Mouse (Mus musculus) adrenal gland, postnatal 36 days (tissue): ENCODE measurements at regions not wholly inside any gene's neighbourhood (a gene's known extent, or its start where the extent isn't known, plus 50 kb on each side); places are given as distances from the start of the nearest gene placed in this dataset.
A peak's percentile ranks its signal among the peaks of the same experiment; 100 is the strongest.

Source experiments
- DNase-seq, 2 experiments: peaks; one replicate each; pipeline ENCODE4 v3.0.0; 2021; ENCODE audit warnings: mixed read lengths in 1 of 2

GRCm38 (mm10) chr19:32939692-32940091 is 182.4 kb downstream of the Pten start:
- peak in 1 of 2 experiments; percentile 9 for DNase-seq

DNA sequence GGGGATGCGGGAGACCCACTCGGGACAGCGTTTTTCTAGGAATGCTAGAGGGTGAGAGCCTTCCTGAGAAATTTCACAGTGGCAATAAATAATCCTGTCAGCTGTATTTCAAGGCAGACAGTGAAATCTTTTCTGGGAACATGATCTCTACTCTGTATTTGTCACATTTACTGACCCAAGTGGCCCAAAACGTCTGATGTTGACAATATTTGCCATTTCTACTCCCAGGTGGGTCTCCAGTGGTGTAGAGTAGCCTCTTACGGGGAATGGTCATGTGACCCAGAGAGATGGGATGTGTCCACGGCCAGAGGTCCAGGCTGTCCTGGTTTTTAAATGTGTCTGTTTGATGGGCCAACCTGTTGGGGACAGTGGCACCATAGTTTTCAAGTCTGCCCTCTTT is 183.5 kb downstream of the Pten start:
- no peak for DNase-seq

- no peak for DNase-seq
Measured at GRCm38 (mm10) chr19:32943594-32944230, 186.4 kb downstream of the Pten start.

- DNase-seq = peak in 1 of 2 experiments; percentile 18
Measured at GRCm38 (mm10) chr19:32947081-32947855, 190.0 kb downstream of the Pten start.

- DNase-seq = peak; percentile 28 to 32
Measured at GRCm38 (mm10) chr19:32950252-32950651, 193.0 kb downstream of the Pten start.

DNA sequence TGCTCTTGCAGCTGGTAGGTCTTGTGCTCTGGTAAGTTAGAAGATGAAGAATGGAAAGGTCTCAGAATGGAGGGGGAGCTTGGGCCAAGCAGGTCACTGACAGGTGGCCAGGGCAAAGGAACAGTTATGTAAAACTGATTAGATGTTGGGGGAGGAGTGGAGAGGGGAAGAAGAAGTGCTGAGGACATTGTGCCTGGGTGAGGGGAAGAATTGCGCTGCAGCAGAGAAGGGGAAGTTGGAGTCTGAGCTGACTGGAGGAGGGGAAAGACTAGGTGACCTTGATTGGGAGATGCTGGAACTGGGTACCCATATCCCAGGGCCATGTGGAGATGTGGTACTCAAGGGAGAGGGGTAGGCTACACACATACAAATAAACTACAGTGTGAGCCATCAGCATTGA is 193.5 kb downstream of the Pten start:
- DNase-seq = no peak

DNA sequence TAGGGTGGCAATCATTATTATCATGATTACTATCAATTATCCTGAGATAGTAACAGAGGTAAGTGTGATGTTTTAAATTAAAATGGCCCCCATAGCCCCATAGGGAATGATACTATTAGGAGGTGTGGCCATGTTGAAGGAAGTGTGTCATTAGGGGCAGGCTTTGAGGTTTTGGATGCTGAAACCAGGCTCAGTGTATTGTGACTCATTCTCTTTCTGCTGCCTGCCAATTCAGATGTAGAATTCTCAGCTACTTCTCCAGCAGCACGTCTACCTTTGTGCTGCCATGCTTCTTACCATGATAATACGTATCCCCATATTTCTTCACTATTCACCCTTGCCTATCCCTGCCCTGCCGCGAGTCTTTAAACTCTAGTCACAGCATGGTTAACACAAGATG is 195.1 kb downstream of the Pten start:
- DNase-seq = no peak

DNA sequence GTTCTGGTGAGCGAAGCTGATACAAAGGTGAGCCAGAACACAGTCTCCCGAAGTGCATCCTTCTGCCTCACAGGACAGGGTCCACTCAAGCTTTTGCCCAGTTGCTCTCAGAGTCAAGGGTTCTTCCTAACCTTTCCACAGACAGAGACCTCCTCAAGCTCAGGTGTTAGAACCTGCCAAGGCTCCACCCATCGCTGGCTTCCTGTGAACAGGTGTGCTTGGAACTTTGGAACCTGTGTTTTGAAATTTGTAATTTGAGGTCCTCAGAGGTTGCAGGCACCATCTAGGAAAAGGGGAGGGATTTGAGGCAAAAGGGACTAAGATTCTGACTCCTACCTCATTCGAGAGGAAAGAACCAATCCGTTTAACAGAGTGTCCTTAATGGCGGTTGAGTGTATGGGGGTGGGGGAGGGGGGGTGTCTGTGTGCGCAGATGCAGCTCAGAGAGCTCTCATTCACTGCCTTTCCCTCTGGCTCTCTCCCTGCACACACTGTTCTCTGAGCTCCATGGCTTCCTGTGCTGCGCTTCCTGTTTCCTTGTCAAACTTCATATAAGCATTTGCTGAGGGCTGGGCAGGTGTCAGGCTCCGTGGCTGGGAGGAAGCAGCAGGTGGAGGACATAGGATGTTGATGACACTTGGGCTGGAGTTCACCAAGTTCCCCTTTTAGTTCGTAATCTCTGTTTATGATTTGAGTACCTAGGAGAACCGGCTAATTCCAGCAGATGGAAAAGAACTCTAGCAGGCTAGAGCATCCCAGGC is 195.8 kb downstream of the Pten start:
- no peak for DNase-seq

GRCm38 (mm10) chr19:32954001-32954605 is 196.8 kb downstream of the Pten start:
- peak; percentile 15 to 44 for DNase-seq

- DNase-seq = no peak
Measured at GRCm38 (mm10) chr19:32954942-32955341, 197.6 kb downstream of the Pten start.

DNA sequence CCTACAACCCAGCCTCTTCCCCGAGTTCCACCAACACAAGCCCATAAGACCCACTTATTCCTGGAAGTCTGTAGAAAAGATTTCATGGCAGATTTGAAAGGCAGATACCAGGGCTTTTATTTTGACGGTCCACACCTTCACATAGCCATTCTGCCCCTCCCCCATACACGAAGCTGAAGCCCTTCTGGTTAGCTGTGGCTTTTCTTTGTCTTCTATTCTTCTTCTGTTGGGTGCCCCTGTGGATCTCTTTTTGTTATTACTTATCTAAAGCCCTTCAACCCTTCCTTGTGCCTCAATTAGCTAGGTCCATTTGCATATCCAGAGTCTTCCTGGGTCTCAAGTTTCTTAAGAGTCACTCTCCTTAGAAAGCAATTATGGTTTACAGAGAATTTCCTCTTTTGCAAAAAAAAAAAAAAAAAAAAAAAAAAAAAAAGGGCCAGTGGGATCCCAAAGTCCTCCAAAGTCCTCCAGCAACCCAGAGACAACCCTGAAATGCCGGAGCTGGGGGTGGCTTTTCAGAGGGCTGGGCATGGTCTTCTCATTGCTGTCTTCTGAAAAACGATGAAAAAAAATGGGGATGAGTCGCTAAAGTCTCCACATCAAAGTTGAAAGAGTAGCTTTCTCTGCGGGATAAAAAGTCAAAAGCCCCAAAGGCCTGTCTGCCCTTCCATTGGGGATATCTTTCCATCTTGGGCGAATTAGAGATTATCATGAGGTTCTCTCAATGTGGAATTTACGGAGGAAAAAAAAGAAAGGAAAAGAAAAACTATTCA is 199.0 kb downstream of the Pten start:
- no peak for DNase-seq

DNA sequence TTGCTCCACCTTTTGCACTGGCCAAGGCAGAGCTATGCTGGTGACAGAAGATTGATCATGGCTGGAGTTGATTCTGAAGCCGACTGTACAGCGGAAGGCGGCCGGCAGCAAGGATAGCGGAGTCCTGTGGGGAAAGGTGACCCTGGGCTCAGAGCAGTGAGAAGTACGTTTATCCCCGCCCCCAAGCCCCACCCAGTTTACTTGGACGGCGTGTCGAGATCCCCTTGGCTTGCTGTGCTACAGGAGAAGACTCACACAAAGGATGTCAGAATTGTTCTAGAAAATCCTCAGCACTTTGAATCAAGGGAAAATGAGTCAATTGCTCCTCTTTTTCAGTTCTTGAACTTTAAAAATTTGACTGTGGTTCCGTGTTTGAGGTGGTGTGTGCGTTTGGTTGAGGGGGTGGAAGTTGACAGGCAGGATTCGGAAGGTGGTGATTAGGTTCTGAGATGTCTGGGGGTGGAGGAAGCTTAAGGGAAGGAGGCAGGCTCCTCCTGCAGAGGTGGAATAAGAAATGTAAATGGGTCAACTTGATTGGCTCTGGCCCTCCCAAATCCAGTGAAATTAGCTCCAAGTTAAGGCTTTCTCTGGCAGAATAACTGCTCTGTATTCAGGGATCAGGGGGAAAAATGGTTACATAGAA is 199.7 kb downstream of the Pten start:
- DNase-seq = peak; percentile 15 to 25

GRCm38 (mm10) chr19:32958276-32958675 is 201.0 kb downstream of the Pten start:
- no peak for DNase-seq

DNA sequence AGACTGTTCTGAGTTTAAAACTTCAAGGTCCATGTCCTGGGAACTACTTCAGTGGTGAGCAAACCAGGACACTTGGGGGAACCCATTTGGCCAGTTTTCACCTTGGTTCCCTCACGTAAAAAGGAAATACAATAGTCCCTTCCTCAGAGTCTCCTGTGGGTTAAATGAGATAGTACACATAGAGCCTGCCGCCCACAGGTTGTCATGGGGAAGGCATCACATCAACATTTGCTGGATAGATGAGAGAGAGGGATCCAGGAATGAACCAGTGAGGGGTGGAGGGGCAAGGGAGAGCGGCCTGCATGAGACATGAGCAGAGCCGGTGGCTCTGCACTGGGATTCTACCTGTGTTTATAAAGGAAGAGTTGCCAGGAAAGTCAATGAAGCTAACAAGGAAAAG is 201.5 kb downstream of the Pten start:
- DNase-seq = no peak

DNA sequence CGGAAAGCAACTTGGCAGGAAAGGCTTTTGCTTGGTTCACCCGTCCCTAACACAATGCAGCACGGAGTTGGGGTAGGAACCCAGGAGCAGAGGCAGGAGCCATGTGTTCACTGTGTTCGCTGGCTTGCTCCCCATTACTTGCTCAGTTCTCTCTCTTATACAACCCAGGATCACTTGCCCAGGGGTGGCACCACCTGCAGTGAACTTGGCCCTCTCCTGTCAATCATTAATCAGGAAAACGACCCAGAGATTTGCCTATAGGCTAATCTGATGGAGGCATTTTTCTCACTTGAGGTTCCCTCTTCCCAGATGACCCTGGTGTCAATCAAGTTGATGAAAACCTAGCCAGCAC is 202.5 kb downstream of the Pten start:
- no peak for DNase-seq

DNA sequence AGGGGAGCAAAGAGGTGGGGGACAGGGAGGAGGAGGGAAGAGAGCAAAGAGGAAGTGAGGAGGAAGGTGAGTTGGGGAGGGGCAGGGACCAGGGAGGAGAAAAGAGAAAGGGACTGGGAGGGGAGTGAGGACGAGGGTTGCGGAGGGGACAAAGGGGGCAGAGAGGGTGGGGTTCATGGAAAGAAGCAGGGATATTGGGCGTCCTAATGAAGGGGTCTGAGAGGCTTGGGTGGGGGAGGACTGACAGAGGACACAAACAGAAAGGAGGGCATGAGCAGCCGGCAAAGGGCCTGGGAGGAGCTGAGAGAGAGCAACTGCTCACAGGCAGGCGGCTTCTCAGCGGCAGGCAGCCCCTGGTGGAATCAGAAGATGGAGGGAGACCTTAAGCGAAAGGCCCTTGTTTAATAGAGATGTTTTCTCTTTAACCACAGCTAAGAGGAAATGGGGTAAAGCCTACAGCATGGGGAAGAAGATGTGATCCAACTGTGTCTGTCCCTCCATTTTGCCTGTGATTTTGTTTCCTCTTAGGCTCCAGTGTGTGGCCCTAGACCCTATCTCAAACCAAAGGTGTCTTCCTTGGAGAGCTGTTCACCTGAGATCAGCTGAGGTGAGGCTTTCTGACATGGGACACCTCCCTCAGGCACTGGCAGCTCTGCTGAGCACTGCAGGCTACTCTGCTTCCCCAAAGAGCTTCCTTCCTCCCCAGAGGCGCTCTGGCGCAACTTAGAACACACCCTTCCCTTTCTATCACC is 203.1 kb downstream of the Pten start:
- DNase-seq = no peak

DNA sequence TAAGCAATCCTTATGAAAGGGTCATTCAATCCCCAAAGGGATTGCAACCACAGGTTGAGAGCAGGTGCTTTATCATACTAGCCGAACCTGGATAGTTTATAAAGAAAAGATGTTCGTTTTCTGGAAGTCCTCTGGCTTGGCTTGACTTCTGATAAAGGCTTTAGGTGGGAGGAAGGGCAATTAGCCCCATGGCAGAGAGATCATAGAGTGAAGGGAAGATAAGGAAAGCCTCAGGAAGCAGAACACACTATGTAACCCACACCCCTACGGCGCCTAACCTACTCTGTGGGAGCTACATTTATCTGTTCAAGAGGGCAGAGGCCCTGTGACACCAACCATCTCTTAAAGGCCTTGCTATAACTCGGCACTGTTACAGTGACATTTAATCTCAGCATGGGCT is 204.2 kb downstream of the Pten start:
- DNase-seq = no peak

- no peak for DNase-seq
Measured at GRCm38 (mm10) chr19:32963983-32964382, 206.7 kb downstream of the Pten start.

GRCm38 (mm10) chr19:32965488-32965887 is 208.2 kb downstream of the Pten start:
- DNase-seq = no peak

- no peak for DNase-seq
Measured at GRCm38 (mm10) chr19:32969213-32969776, 212.0 kb downstream of the Pten start.
